Mouse (Mus musculus) small intestine, adult 10 weeks (tissue): ENCODE measurements around the gene Gm9736. TPM values are rescaled to one million over a fixed set of nuclear protein-coding genes. Genes with fewer than 3 reads are reported as not detected.

ENCODE experiments used
- polyA plus RNA-seq: library from polyadenylated mRNA; stranded (reverse); fragments of 350-450 nt; fragmentation: Illumina TruSeq; extraction: RNeasy Lipid Tissue Mini Kit (QIAGEN cat#74804); gene quantifications from one replicate; pipeline ENCODE4 v1.2.3, GENCODE M21; 2014; ENCODE audit warnings: low replicate concordance

Gene Gm9736
- polyA plus RNA-seq = not detected

DNA sequence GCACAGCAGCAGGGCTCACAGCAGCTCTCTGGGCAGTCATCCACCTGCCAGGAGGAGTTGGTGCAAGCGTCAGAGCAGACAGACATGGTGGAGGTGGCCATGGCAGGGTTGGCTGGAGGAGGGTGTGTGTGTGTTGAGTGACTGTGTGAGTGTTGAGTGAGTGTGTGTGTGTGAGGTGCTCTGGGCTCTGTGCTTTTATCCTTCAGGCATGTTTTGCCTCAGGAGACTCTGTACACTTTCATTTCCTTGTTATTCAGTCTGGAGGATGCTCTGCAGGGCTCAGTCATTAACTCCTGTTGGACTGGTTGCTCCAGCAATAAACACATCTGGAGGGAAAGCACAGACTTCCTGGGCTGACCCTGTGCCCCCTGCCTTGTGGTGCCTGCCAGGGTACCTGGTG lies at the start of gene Gm9736:
Gm9736 (minus strand) TSS at position 101 of the 400 bp plus-strand sequence.

DNA sequence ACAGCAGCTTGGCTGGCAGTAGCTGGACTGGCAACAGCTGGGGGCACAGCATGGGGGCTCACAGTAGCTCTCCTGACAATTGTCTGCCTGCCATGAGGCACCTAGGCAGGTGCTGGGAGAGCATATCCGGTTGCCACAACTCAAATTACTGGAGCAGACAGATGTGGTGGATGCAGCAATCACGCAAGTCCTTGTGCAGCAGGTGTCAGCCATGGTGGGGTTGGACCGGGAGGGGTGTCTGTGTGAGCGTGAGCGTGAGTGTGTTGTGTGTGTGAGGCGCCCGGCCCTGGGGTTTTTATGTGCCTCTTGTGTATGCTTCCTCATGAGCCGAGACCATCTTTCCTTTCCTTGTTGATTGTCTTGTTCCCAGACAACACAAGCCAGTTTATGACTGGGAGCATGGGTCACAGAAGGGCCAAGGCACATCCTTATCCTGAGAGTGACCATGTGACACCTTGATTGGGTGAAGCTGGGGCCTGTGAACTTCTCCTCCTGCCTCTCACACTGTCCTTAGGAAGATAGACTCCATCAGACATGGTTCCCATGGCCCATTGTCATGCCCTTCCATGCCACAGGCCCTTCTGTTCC lies 47.9 kb upstream of the Gm9736 start, which contains the start of gene Gm19668:
Gm19668 (minus strand) TSS at position 213 of the 588 bp plus-strand sequence.

DNA sequence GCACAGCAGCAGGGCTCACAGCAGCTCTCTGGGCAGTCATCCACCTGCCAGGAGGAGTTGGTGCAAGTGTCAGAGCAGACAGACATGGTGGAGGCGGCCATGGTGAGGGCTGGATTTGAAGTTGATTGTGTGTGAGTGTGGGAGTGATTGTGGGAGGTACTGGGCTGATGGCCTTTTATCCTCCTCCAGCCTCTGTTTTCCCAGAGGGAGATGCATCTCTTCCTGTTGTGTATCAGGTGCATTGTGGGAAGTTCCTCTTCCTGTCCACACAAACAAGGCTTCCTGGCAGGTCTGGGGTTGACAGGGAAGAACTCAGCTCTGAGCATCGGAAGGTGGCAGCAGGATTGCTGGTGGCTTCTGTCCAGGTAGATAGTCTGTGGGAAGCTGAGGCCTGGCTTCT lies 43.8 kb upstream of the Gm9736 start, which contains the start of gene Gm9639:
Gm9639 (minus strand) TSS at position 101 of the 400 bp plus-strand sequence.

DNA sequence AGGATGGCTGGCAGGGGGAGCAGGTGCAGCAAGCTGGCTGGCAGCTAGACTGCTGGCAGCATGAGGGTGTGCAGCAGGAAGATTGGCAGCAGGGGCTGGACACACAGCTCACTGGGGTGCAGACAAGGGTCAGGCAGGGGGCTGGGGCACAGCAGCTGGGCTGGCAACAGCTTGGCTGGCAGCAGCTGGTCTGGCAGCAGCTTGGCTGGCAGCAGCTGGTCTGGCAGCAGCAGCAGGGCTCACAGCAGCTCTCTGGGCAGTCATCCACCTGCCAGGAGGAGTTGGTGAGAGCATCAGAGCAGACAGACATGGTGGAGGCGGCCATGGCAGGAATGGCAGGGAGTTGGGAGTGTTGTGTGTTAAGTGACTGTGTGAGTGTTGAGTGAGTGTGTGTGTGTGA lies 36.7 kb upstream of the Gm9736 start, which contains the start of gene Gm7137:
Gm7137 (minus strand) TSS at position 325 of the 400 bp plus-strand sequence.

DNA sequence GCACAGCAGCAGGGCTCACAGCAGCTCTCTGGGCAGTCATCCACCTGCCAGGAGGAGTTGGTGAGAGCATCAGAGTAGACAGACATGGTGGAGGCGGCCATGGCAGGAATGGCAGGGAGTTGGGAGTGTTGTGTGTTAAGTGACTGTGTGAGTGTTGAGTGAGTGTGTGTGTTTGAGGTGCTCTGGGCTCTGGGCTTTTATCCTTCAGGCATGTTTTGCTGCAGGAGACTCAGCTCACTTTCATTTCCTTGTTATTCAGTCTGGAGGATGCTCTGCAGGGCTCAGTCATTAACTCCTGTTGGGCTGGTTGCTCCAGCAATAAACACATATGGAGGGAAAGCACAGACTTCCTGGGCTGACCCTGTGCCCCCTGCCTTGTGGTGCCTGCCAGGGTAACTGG lies 31.3 kb upstream of the Gm9736 start, which contains the start of gene Gm3250:
Gm3250 (minus strand) TSS at position 101 of the 400 bp plus-strand sequence.

DNA sequence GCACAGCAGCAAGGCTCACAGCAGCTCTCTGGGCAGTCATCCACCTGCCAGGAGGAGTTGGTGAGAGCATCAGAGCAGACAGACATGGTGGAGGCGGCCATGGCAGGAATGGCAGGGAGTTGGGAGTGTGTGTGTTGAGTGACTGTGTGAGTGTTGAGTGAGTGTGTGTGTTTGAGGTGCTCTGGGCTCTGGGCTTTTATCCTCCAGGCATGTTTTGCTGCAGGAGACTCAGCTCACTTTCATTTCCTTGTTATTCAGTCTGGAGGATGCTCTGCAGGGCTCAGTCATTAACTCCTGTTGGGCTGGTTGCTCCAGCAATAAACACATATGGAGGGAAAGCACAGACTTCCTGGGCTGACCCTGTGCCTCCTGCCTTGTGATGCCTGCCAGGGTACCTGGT lies 25.7 kb upstream of the Gm9736 start, which contains the start of gene Gm7138:
Gm7138 (minus strand) TSS at position 101 of the 400 bp plus-strand sequence.

DNA sequence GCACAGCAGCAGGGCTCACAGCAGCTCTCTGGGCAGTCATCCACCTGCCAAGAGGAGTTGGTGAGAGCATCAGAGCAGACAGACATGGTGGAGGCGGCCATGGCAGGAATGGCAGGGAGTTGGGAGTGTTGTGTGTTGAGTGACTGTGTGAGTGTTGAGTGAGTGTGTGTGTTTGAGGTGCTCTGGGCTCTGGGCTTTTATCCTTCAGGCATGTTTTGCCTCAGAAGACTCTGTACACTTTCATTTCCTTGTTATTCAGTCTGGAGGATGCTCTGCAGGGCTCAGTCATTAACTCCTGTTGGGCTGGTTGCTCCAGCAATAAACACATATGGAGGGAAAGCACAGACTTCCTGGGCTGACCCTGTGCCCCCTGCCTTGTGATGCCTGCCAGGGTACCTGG lies 20.1 kb upstream of the Gm9736 start, which contains the start of gene Gm3238:
Gm3238 (minus strand) TSS at position 101 of the 400 bp plus-strand sequence.

DNA sequence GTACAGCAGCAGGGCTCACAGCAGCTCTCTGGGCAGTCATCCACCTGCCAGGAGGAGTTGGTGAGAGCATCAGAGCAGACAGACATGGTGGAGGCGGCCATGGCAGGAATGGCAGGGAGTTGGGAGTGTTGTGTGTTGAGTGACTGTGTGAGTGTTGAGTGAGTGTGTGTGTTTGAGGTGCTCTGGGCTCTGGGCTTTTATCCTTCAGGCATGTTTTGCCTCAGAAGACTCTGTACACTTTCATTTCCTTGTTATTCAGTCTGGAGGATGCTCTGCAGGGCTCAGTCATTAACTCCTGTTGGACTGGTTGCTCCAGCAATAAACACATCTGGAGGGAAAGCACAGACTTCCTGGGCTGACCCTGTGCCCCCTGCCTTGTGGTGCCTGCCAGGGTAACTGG lies 8.4 kb upstream of the Gm9736 start, which contains the start of gene Gm3233:
Gm3233 (minus strand) TSS at position 101 of the 400 bp plus-strand sequence.

DNA sequence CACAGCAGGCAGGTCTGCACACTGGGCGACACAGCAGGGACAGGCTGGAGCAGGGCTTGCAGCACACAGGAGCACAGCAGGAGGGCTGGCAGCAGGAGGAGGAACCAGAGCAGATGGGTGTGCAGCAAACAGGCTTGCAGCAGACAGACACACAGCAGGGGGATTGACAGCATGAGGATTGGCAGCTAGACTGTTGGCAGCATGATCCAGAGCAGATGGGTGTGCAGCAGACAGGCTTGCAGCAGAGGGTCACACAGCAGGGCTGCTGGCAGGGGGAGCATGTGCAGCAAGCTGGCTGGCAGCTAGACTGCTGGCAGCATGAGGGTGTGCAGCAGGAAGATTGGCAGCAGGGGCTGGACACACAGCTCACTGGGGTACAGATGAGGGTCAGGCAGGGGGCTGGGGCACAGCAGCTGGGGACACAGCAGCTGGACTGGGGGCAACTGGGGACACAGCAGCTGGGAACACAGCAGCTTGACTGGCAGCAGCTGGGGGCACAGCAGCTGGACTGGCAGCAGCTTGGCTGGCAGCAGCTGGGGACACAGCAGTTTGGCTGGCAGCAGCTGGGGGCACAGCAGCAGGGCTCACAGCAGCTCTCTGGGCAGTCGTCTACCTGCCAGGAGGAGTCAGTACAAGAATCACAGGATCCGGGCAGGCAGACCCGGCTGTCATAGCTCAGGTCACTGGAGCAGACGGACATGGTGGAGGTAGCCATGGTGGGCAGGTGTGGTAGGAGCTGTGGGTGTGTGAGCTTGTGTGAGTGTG lies 9.0 kb downstream of the Gm9736 start, which contains the start of gene Gm18596:
Gm18596 (minus strand) TSS at position 715 of the 765 bp plus-strand sequence.

DNA sequence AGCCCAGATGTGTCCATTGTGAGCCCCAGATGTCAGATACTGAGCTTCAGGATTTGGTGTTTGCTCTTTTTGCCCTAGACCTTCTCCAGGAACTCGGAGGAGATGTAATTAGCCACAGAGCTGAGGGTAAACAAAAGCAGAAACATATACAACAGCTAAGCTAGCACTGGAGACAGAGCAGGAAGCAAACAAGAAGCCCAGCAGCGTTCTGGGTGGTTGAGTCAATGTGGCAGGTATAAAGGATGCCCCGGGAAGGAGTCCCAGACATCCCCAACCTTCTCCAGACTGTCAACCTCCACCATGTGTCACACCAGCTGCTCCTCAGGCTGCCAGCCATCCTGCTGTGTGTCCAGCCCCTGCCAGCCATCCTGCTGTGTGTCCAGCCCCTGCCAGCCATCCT lies 25.0 kb downstream of the Gm9736 start, which contains the start of gene Gm10100:
Gm10100 (plus strand) TSS at position 301 of the 400 bp plus-strand sequence.

DNA sequence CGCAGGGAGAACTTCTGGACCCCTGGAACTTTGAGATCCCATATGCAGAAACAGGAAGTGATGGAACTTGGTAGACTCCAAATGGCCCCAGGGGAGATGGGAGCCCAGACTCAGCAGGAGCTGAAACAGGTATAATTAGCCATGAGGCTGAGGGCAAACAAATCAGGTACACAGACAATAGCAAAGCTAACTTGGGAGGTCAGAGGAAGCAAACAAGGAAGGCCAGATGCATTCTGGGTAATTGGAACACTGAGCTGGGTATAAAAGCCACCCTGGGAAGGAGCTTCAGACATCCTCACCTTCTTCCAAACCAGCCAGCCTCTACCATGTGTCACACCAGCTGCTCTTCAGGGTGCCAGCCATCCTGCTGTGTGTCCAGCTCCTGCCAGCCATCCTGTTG lies 30.9 kb downstream of the Gm9736 start, which contains the start of gene Krtap12-1:
Krtap12-1 (plus strand) TSS at position 301 of the 400 bp plus-strand sequence.

DNA sequence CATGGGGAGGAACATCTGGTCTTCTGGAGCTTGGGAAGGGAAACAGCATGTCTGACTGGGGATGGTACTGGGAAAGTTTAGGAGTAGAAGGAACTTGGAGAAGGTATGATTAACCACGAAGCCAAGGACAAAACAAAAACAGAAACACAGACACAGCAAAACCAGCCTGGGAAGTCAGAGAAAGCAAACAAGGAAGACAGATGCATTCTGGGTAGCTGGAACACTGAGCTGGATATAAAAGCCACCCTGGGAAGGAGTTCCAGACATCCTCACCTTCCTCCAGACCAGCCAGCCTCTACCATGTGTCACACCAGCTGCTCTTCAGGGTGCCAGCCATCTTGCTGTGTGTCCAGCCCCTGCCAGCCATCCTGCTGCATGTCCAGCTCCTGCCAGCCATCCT lies 35.6 kb downstream of the Gm9736 start, which contains the start of gene Gm10142:
Gm10142 (plus strand) TSS at position 301 of the 400 bp plus-strand sequence.

DNA sequence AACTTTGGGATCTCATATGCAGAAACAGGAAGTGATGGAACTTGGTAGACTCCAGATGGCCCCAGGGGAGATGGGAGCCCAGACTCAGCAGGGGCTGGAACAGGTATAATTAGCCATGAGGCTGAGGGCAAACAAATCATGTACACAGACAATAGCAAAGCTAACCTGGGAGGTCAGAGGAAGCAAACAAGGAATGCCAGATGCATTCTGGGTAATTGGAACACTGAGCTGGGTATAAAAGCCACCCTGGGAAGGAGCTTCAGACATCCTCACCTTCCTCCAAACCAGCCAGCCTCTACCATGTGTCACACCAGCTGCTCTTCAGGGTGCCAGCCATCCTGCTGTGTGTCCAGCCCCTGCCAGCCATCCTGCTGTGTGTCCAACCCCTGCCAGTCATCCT lies 40.0 kb downstream of the Gm9736 start, which contains the start of gene Gm10024:
Gm10024 (plus strand) TSS at position 301 of the 400 bp plus-strand sequence.

DNA sequence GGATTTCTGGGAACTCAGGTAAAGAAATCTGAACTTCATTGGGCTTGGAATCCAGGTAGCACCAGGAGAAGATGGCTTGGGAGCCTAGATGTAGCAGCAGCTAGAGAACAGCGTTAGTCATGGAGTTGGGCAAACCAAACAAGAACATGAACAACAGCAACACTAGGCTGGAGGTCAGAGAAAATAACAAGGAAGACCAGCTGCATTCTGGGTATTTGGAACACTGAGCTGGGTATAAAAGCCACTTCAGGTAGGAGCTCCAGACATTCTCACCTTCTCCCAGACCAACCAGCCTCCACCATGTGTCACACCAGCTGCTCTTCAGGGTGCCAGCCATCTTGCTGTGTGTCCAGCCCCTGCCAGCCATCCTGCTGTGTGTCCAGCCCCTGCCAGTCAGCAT lies 44.8 kb downstream of the Gm9736 start, which contains the start of gene Gm10272:
Gm10272 (plus strand) TSS at position 301 of the 400 bp plus-strand sequence.

Other genes starting within 250 kb of the Gm9736 start
- gene Fam207a, start 235.6 kb downstream of the Gm9736 start, polyA plus RNA-seq = 0.22 TPM
- gene Itgb2, start 221.1 kb downstream of the Gm9736 start, polyA plus RNA-seq = 3.0 TPM
- gene Pttg1ip, start 169.6 kb downstream of the Gm9736 start, polyA plus RNA-seq = 153 TPM
- 54.4 TPM for gene Sumo3, start 145.3 kb downstream of the Gm9736 start, polyA plus RNA-seq
- gene Gm49325, start 145.2 kb downstream of the Gm9736 start, polyA plus RNA-seq = not detected
- 2.6 TPM for gene Ube2g2, start 129.1 kb downstream of the Gm9736 start, polyA plus RNA-seq
- gene Tspear, start 64.8 kb downstream of the Gm9736 start, polyA plus RNA-seq = not detected
- gene Gm19402, start 60.6 kb downstream of the Gm9736 start, polyA plus RNA-seq = not detected
- not detected for gene Gm9508, start 54.1 kb downstream of the Gm9736 start, polyA plus RNA-seq
- not detected for gene Gm10272, start 44.7 kb downstream of the Gm9736 start, polyA plus RNA-seq
- not detected for gene Gm10024, start 39.9 kb downstream of the Gm9736 start, polyA plus RNA-seq
- gene Gm10142, start 35.5 kb downstream of the Gm9736 start, polyA plus RNA-seq = not detected
- not detected for gene Krtap12-1, start 30.8 kb downstream of the Gm9736 start, polyA plus RNA-seq
- gene Gm10100, start 24.9 kb downstream of the Gm9736 start, polyA plus RNA-seq = not detected
- not detected for gene Gm18596, start 8.7 kb downstream of the Gm9736 start, polyA plus RNA-seq
- gene Gm3233, start 8.3 kb upstream of the Gm9736 start, polyA plus RNA-seq = not detected
- gene Gm3238, start 20.0 kb upstream of the Gm9736 start, polyA plus RNA-seq = not detected
- not detected for gene Gm7138, start 25.6 kb upstream of the Gm9736 start, polyA plus RNA-seq
- gene Gm3250, start 31.2 kb upstream of the Gm9736 start, polyA plus RNA-seq = not detected
- gene Gm7137, start 36.8 kb upstream of the Gm9736 start, polyA plus RNA-seq = not detected
- gene Gm9639, start 43.7 kb upstream of the Gm9736 start, polyA plus RNA-seq = not detected
- gene Gm19668, start 47.8 kb upstream of the Gm9736 start, polyA plus RNA-seq = not detected
- not detected for gene Gm9507, start 60.5 kb upstream of the Gm9736 start, polyA plus RNA-seq
- not detected for gene Gm2696, start 63.3 kb upstream of the Gm9736 start, polyA plus RNA-seq
- gene Krtap10-4, start 75.7 kb upstream of the Gm9736 start, polyA plus RNA-seq = not detected
- gene Krtap10-10, start 84.6 kb upstream of the Gm9736 start, polyA plus RNA-seq = not detected
- not detected for gene Gm36176, start 95.4 kb upstream of the Gm9736 start, polyA plus RNA-seq
- not detected for gene Gm10318, start 101.5 kb upstream of the Gm9736 start, polyA plus RNA-seq
- gene Gm3285, start 110.6 kb upstream of the Gm9736 start, polyA plus RNA-seq = not detected
- gene Lrrc3, start 151.2 kb upstream of the Gm9736 start, polyA plus RNA-seq = 2.0 TPM
- 1.3 TPM for gene Trpm2, start 219.2 kb upstream of the Gm9736 start, polyA plus RNA-seq
- gene 1810043G02Rik, start 227.2 kb upstream of the Gm9736 start, polyA plus RNA-seq = 0.33 TPM